Mouse (Mus musculus) frontal cortex, adult (tissue): ENCODE data around the gene Sbf1.

Source experiments
- ATAC-seq: cut with Nextera tagmentation; 2 replicates; pipeline ENCODE4 v1.9.2; 2017; ENCODE audit warnings: mild to moderate bottlenecking, moderate library complexity, mixed read lengths; ENCODE audit not compliant: low TSS enrichment

Gene Sbf1

DNA sequence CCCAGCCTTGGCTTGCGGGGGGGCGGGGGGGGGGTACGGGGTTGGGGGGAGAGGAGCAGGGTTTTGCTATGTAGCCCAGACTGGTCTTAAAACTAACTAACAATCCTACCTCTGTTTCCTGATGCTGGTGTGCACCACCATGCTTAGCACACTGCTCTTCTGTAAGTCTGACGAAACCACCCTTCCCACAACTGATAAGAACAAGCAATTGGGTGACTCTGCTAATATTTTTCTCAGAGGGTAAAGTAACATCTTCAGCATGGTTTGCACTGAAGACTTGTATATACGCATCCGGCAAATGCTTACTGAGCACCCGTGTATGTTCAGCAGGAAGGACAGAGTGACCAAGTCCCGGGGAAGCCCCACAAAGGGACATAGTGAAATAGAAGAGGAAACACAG, 6.2 kb upstream of the Sbf1 start:
- no peak for ATAC-seq

DNA sequence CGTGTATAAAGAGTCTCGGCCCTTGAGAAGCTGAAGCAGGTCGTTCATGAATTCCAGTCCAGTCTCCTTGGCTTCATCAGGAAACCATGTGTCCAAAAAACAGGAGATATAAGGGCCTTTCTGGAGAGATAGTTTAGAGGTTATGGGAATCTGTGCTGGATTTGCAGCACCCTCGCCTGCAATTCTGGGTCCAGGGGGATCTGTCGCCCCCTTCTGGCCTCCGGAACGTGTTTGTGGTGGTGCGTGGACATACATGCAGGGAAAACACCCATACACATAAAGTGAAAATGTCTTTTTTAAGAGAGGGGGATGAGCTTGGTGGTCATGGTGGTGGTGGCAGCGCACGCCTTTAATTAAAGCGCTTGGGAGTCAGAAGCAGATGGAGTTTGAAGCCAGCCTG, 1.0 kb upstream of the Sbf1 start:
- ATAC-seq: no peak

DNA sequence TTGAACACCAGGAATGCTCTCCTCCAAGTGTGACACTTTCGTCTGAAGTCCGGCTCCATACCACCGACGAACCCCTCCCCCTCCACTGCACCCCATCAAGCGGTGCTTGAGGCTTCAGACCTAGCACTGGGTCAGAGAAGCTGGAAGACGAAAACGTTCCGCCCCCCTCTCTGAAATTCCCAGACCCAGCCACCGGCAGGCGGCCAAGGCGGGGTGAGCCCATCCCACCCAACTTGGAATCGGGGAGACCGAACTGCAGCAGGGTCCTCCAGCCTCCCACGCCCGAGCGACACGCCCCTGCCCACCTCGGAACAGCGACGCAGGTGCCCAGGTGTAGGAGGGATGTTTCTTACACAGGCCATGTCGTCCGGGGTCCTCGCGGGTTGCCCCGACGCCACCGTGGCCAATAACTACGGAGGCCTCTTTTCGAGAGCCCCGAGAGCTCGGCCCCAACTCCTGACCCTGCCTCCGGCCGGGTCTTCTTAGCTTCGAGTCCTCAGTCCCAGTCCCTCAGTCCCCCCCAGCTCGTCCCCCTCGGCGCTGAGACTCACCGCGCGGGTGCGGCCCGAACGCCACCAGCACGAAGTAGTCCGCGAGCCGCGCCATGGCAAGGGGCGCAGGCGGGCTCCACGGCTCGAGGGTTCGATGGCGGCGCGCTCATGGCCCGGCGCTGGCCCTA, 461 bp downstream of the Sbf1 start:
- peak; percentile 16 for ATAC-seq

DNA sequence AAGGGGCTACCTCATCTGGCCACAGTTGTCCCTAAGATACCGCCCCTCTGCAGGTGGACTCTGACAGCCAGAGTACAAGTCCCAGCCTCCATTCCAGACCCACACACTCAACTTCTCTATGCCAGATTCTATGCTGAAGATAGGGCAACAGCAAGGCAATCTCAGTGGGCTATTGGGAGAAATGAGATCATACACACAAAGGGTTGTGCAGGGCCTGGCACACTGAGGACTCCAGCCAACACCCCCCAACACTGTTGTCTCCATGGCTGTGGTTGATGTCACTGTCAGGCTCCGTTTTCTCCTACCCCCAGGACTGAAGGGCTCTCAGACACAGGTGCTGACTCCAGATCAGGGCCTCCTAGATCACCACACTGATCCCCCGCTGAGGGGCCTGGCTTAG, 1.0 kb downstream of the Sbf1 start:
- no peak for ATAC-seq

GRCm38 (mm10) chr15:89313359-89313758, 1.8 kb downstream of the Sbf1 start:
- ATAC-seq: no peak

DNA sequence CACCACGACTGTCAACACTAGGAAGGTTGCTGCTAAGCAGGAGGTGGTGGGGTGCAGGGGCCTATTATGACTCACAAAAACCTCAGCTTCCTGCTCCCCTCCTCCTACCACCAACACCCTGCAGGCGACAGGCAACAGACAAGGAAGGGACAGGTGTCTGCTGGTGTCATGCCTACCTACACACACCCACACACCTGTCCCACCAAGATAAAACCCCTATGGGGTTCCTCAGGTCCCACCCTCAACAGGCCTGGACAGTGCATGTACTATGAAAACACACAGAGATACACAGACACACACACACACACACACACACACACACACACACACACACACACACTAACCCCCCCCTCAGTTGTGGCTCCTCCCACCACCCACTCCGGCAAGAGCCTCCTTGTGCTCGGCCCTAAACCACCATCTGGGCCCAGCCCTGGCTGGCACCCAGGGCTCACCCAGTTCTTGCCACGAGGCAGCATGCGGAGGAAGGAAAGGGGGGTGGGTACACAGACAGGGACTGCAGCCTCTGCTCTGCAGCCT, 5.1 kb downstream of the Sbf1 start:
- peak; percentile 60 for ATAC-seq

DNA sequence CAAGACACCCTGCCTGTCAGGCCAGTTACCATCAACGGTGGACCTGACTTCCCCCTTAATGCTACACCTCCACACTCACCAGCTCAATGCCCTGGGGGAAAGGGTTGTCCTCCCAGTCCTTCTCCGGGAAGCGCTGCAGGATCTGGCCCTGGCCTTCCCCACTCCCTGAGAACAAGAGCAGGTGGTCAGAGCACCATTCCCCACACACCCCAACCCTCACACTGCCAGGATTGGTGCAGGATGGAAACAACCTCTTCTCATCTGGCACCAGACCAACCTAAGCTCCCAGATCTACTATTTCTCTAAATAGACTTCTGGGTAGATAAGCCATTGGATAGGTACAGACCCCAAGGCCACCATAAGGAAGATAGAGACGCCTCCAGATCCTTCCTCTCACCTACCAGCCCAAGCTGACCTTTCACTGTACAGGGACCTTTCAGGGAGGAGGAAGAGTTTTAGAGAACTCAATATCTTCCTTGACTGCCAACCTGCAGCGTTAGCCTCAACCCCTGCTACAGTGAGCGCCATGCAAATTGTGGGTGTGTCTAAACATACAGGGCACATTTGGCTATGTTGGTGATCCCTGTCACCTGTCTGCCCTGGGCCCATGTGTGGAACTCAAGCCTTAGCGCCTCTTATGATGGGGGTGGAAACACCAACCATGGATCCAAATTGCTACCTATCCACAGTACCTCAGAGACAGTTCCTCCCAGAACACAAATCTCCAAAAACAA, 6.5 kb downstream of the Sbf1 start:
- ATAC-seq: no peak

DNA sequence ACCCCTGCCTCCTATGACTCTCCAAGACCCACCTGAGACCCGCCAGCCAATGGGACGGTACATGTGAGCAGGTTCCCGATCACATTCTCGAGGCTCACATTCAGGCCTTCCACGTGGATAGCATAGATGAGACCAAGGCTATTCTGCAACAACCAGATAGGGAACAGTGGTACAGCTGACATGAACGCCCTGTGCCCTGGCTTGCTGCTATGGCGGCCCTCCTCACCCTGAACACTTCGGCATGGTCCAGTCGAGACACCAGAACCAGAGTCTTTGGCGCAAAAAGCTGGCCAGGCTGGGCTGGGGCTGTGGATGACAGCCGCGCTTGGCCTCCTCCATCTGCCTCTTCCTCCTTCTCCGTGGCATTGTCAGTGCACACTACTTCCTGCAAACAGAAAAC, 7.7 kb downstream of the Sbf1 start:
- no peak for ATAC-seq

GRCm38 (mm10) chr15:89305966-89306365, 9.1 kb downstream of the Sbf1 start:
- no peak for ATAC-seq

GRCm38 (mm10) chr15:89300600-89300999, 14.5 kb downstream of the Sbf1 start:
- ATAC-seq: no peak

GRCm38 (mm10) chr15:89300180-89300579, 14.9 kb downstream of the Sbf1 start:
- no peak for ATAC-seq

DNA sequence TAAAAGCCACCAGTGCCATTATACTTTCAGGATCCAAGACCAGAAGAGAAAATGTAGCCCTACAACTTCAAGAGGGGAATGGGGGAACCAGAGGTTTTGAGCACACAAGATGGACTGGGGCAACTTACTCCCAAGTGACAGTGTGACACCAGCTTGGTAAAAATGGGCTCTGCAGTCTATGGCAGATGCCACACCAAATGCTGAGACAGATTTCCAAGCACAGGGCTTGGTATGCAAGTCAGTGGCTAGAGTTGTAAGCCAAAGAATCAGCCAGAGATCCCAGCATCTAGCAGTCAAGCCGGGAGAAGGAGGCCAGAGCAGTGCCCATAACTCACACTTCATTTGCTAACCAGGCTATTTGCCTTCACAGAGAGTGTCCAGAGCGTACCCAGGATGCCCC, 17.4 kb downstream of the Sbf1 start:
- ATAC-seq: no peak

DNA sequence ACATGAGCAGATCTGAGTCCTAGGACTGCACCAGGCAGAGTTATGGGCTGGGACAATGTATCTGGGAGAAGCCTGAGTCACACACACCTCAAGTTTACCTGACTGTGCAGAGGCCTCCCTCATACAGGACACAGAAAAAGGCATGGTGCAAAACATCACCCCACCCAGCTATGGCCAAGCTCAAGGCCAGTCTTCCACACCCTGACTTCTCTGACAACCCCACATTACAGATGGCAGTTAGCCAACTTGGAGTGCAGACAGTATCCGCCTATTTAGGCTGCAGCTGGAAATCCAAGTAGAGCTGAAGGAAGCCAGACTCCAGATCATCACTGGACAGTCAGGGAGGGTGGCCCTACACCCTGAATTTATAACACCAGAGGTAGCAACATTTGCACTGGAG, 18.6 kb downstream of the Sbf1 start:
- no peak for ATAC-seq

- ATAC-seq: no peak
Observed at GRCm38 (mm10) chr15:89295580-89296165, 19.4 kb downstream of the Sbf1 start.

DNA sequence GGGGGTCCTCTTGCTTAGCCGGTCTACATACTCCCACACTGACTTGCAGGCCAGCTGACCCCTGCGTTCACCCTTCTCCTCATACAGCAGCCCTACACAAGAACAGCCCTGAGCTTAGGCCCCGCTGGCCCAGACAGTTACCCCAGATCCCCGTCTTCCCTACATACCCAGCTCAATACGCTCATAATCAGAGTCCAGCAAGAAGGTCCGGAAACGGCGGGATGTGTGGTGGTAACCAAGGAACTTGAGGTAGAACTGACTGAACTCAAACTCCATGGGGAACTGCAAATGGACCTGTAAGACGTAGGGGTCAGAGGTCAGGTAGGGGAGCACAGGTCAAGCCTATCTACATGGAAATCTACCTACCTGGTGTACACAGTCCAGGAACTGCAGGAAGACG, 21.3 kb downstream of the Sbf1 start:
- ATAC-seq: no peak

DNA sequence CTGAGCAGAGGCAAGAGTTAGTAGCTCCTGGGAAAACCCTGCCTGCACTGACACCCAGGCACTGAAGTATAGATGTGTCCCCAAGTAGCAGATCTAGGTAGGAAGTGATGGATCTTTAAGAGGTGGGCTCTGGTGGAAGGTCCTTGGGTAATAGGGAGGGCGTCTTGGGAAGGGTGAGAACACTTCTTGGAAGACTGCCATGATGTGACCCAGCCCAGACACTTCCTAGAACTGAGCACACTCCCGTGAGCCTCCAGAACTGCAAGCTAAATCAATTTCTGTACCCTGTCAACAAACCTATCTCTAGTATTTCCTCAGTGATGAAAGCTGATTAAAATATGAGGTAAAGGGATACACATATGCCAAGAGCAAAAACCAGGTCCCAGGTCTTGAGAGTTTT, 22.3 kb downstream of the Sbf1 start:
- no peak for ATAC-seq

- ATAC-seq: no peak
Observed at GRCm38 (mm10) chr15:89291521-89291920, 23.6 kb downstream of the Sbf1 start.

- no peak for ATAC-seq
Observed at GRCm38 (mm10) chr15:89289455-89289854, 25.7 kb downstream of the Sbf1 start.

DNA sequence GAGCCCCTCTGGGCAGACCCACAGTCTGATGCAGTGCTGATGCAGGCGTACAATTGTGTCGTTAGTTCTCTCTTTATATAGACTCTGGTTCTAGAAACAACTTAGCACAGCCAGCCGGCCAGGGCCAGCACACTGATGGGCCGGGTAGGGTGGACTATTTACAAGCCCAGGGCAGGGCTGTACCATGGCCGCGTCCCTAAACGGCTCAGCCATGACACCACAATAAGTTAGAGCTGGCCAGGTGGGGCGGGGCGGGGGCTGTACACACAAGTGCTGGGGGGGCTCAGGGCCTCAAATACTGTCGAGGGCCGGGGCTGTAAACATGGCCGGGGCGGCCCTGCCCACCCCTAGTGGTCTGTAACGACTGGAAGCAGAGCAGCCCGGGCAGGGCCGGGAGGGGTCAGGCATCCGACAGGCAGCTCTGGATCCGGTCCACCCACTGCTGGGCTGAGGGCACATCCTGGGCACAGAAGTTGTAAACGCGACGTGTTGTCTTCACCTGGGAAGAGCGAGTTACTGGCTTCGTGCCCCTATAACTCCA, 26.8 kb downstream of the Sbf1 start:
- ATAC-seq: no peak

DNA sequence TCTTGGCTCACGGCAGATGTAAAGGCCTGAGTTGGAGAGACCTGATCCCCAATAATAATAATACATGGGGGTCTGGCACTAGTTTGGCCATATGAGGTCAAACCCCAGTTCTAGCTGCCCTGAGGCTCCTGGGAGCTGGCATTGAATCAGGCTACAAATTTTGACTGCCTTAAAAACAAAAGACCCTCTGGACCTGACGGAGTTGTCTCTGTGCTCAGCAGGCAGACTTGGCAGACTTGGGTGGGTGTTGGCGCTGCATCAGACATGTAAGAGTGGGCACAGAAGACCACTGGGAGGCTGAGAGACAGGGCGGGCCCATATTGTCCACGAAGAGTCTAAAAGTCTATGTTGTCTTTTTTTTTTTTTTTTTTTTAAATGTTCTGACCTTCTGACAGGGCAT, 28.5 kb downstream of the Sbf1 start:
- no peak for ATAC-seq

- ATAC-seq: no peak
Observed at GRCm38 (mm10) chr15:89286114-89286513, 29.0 kb downstream of the Sbf1 start.

GRCm38 (mm10) chr15:89285478-89285877, 29.6 kb downstream of the Sbf1 start:
- ATAC-seq: peak; percentile 6; the same call in 1 of the 2 replicates

GRCm38 (mm10) chr15:89285004-89285403, 30.1 kb downstream of the Sbf1 start:
- peak; percentile 56 for ATAC-seq
